Mouse (Mus musculus): ENCODE data around the gene Capn9. TPM values are rescaled to one million over a fixed set of nuclear protein-coding genes. Genes with fewer than 3 reads are reported as not detected.

Gene Capn9
- polyA plus RNA-seq, 1 experiment from 2014 or later, result 0.08 TPM

GRCm38 (mm10) chr8:124546371-124546770, 29.5 kb upstream of the Capn9 start:
- Histone ChIP-seq H3K27me3 (ENCODE audit: control insufficient read depth, insufficient read depth, low read length) (no peaks in the 10 kb centered on the region), H3K9ac (ENCODE audit: low read depth, low read length) (no peak overlapping the region), H3K4me2 (replicated peaks; ENCODE audit: low read depth, low read length) (no peak overlapping the region), H3K36me3 (ENCODE audit: control insufficient read depth, insufficient read depth, low read length) (peaks cover 85% of the 10 kb centered on the region), H3K9me3 (ENCODE audit: control insufficient read depth, low read length) (no peaks in the 10 kb centered on the region), H3K27ac (ENCODE audit: low read depth, low read length) (no peak overlapping the region), H3K4me1 (ENCODE audit: control insufficient read depth, insufficient read depth, low read length) (no peaks in the 10 kb centered on the region), H3K4me3 (ENCODE audit: low read length) (no peak overlapping the region)
- no peak for ATAC-seq (ENCODE audit: low FRiP score, low TSS enrichment)
- WGBS, result 92% methylated on average over 6 of the region's 6 CpGs

- no peaks in the 10 kb centered on the region for H3K4me1 ChIP-seq (ENCODE audit: control insufficient read depth, insufficient read depth, low read length)
- WGBS, result 93% methylated on average over 7 of the region's 7 CpGs
- no peaks in the 10 kb centered on the region for H3K9me3 ChIP-seq (ENCODE audit: control insufficient read depth, low read length)
- no peak overlapping the region for H3K4me2 ChIP-seq (replicated peaks; ENCODE audit: low read depth, low read length)
- peaks cover 85% of the 10 kb centered on the region for H3K36me3 ChIP-seq (ENCODE audit: control insufficient read depth, insufficient read depth, low read length)
- no peaks in the 10 kb centered on the region for H3K27me3 ChIP-seq (ENCODE audit: control insufficient read depth, insufficient read depth, low read length)
- no peak overlapping the region for H3K27ac ChIP-seq (ENCODE audit: low read depth, low read length)
- ATAC-seq (ENCODE audit: low FRiP score, low TSS enrichment), result no peak
- no peak overlapping the region for H3K4me3 ChIP-seq (ENCODE audit: low read length)
- H3K9ac ChIP-seq (ENCODE audit: low read depth, low read length), result no peak overlapping the region
These were observed 29.1 kb upstream of the Capn9 start for GRCm38 (mm10) chr8:124546815-124547214.

- no peak overlapping the region for H3K9ac ChIP-seq (ENCODE audit: low read depth, low read length)
- 53% methylated on average over 11 of the region's 11 CpGs for WGBS
- no peak for ATAC-seq (ENCODE audit: low FRiP score, low TSS enrichment)
- H3K36me3 ChIP-seq (ENCODE audit: control insufficient read depth, insufficient read depth, low read length), result peaks cover 85% of the 10 kb centered on the region
- H3K4me2 ChIP-seq (replicated peaks; ENCODE audit: low read depth, low read length), result no peak overlapping the region
- no peak overlapping the region for H3K4me3 ChIP-seq (ENCODE audit: low read length)
- H3K9me3 ChIP-seq (ENCODE audit: control insufficient read depth, low read length), result no peaks in the 10 kb centered on the region
- H3K4me1 ChIP-seq (ENCODE audit: control insufficient read depth, insufficient read depth, low read length), result no peaks in the 10 kb centered on the region
- H3K27me3 ChIP-seq (ENCODE audit: control insufficient read depth, insufficient read depth, low read length), result no peaks in the 10 kb centered on the region
- no peak overlapping the region for H3K27ac ChIP-seq (ENCODE audit: low read depth, low read length)
These were observed 28.6 kb upstream of the Capn9 start for GRCm38 (mm10) chr8:124547269-124547668.

- no peak overlapping the region for H3K4me2 ChIP-seq (replicated peaks; ENCODE audit: low read depth, low read length)
- no peak for ATAC-seq (ENCODE audit: low FRiP score, low TSS enrichment)
- H3K9me3 ChIP-seq (ENCODE audit: control insufficient read depth, low read length), result no peaks in the 10 kb centered on the region
- 71% methylated on average over 1 of the region's 1 CpGs for WGBS
- no peak overlapping the region for H3K27ac ChIP-seq (ENCODE audit: low read depth, low read length)
- H3K9ac ChIP-seq (ENCODE audit: low read depth, low read length), result no peak overlapping the region
- no peaks in the 10 kb centered on the region for H3K4me1 ChIP-seq (ENCODE audit: control insufficient read depth, insufficient read depth, low read length)
- H3K27me3 ChIP-seq (ENCODE audit: control insufficient read depth, insufficient read depth, low read length), result no peaks in the 10 kb centered on the region
- no peak overlapping the region for H3K4me3 ChIP-seq (ENCODE audit: low read length)
- H3K36me3 ChIP-seq (ENCODE audit: control insufficient read depth, insufficient read depth, low read length), result peaks cover 81% of the 10 kb centered on the region
These were observed 27.7 kb upstream of the Capn9 start for GRCm38 (mm10) chr8:124548187-124548586.

- H3K9ac ChIP-seq (ENCODE audit: low read depth, low read length), result no peak overlapping the region
- no peak overlapping the region for H3K4me3 ChIP-seq (ENCODE audit: low read length)
- H3K27ac ChIP-seq (ENCODE audit: low read depth, low read length), result no peak overlapping the region
- H3K4me2 ChIP-seq (replicated peaks; ENCODE audit: low read depth, low read length), result no peak overlapping the region
- no peaks in the 10 kb centered on the region for H3K9me3 ChIP-seq (ENCODE audit: control insufficient read depth, low read length)
- WGBS, result 94% methylated on average over 15 of the region's 15 CpGs
- H3K36me3 ChIP-seq (ENCODE audit: control insufficient read depth, insufficient read depth, low read length), result peaks cover 54% of the 10 kb centered on the region
- ATAC-seq (ENCODE audit: low FRiP score, low TSS enrichment), result no peak
- H3K27me3 ChIP-seq (ENCODE audit: control insufficient read depth, insufficient read depth, low read length), result no peaks in the 10 kb centered on the region
- no peaks in the 10 kb centered on the region for H3K4me1 ChIP-seq (ENCODE audit: control insufficient read depth, insufficient read depth, low read length)
These were observed 24.8 kb upstream of the Capn9 start for GRCm38 (mm10) chr8:124551011-124551661.

GRCm38 (mm10) chr8:124555113-124555750, 20.7 kb upstream of the Capn9 start:
- Histone ChIP-seq H3K4me3 (ENCODE audit: low read length) (no peak overlapping the region), H3K36me3 (ENCODE audit: control insufficient read depth, insufficient read depth, low read length) (peaks cover 26% of the 10 kb centered on the region), H3K27ac (ENCODE audit: low read depth, low read length) (no peak overlapping the region), H3K27me3 (ENCODE audit: control insufficient read depth, insufficient read depth, low read length) (no peaks in the 10 kb centered on the region), H3K4me1 (ENCODE audit: control insufficient read depth, insufficient read depth, low read length) (no peaks in the 10 kb centered on the region), H3K9ac (ENCODE audit: low read depth, low read length) (no peak overlapping the region), H3K9me3 (ENCODE audit: control insufficient read depth, low read length) (no peaks in the 10 kb centered on the region), H3K4me2 (replicated peaks; ENCODE audit: low read depth, low read length) (no peak overlapping the region)
- ATAC-seq (ENCODE audit: low FRiP score, low TSS enrichment), result no peak
- 90% methylated on average over 7 of the region's 7 CpGs for WGBS

- H3K4me2 ChIP-seq (replicated peaks; ENCODE audit: low read depth, low read length), result no peak overlapping the region
- H3K4me3 ChIP-seq (ENCODE audit: low read length), result no peak overlapping the region
- no peaks in the 10 kb centered on the region for H3K27me3 ChIP-seq (ENCODE audit: control insufficient read depth, insufficient read depth, low read length)
- no peaks in the 10 kb centered on the region for H3K9me3 ChIP-seq (ENCODE audit: control insufficient read depth, low read length)
- H3K9ac ChIP-seq (ENCODE audit: low read depth, low read length), result no peak overlapping the region
- 85% methylated on average over 7 of the region's 7 CpGs for WGBS
- no peaks in the 10 kb centered on the region for H3K4me1 ChIP-seq (ENCODE audit: control insufficient read depth, insufficient read depth, low read length)
- H3K27ac ChIP-seq (ENCODE audit: low read depth, low read length), result no peak overlapping the region
- ATAC-seq (ENCODE audit: low FRiP score, low TSS enrichment), result no peak
- peaks cover 17% of the 10 kb centered on the region for H3K36me3 ChIP-seq (ENCODE audit: control insufficient read depth, insufficient read depth, low read length)
These were observed 19.7 kb upstream of the Capn9 start for GRCm38 (mm10) chr8:124556164-124556563.

GRCm38 (mm10) chr8:124556658-124557057, 19.3 kb upstream of the Capn9 start:
- no peak overlapping the region for H3K4me3 ChIP-seq (ENCODE audit: low read length)
- no peaks in the 10 kb centered on the region for H3K27me3 ChIP-seq (ENCODE audit: control insufficient read depth, insufficient read depth, low read length)
- H3K27ac ChIP-seq (ENCODE audit: low read depth, low read length), result no peak overlapping the region
- 84% methylated on average over 13 of the region's 13 CpGs for WGBS
- no peaks in the 10 kb centered on the region for H3K4me1 ChIP-seq (ENCODE audit: control insufficient read depth, insufficient read depth, low read length)
- H3K9ac ChIP-seq (ENCODE audit: low read depth, low read length), result no peak overlapping the region
- ATAC-seq (ENCODE audit: low FRiP score, low TSS enrichment), result no peak
- H3K4me2 ChIP-seq (replicated peaks; ENCODE audit: low read depth, low read length), result no peak overlapping the region
- H3K9me3 ChIP-seq (ENCODE audit: control insufficient read depth, low read length), result no peaks in the 10 kb centered on the region
- H3K36me3 ChIP-seq (ENCODE audit: control insufficient read depth, insufficient read depth, low read length), result peaks cover 12% of the 10 kb centered on the region

- 68% methylated on average over 5 of the region's 5 CpGs for WGBS
- Histone ChIP-seq H3K9ac (ENCODE audit: low read depth, low read length) (no peak overlapping the region), H3K27me3 (ENCODE audit: control insufficient read depth, insufficient read depth, low read length) (no peaks in the 10 kb centered on the region)
These were observed 18.4 kb upstream of the Capn9 start for GRCm38 (mm10) chr8:124557476-124557875.

More at GRCm38 (mm10) chr8:124557476-124557875, 18.4 kb upstream of the Capn9 start:
- Histone ChIP-seq H3K4me3 (ENCODE audit: low read length) (no peak overlapping the region), H3K9me3 (ENCODE audit: control insufficient read depth, low read length) (no peaks in the 10 kb centered on the region), H3K36me3 (ENCODE audit: control insufficient read depth, insufficient read depth, low read length) (peaks cover 4% of the 10 kb centered on the region; the same call in 1 of the 2 replicates), H3K27ac (ENCODE audit: low read depth, low read length) (no peak overlapping the region), H3K4me2 (replicated peaks; ENCODE audit: low read depth, low read length) (no peak overlapping the region), H3K4me1 (ENCODE audit: control insufficient read depth, insufficient read depth, low read length) (no peaks in the 10 kb centered on the region)
- no peak for ATAC-seq (ENCODE audit: low FRiP score, low TSS enrichment)
